Mouse (Mus musculus): Measurements from ENCODE around the gene Cyp46a1.

Gene Cyp46a1

DNA sequence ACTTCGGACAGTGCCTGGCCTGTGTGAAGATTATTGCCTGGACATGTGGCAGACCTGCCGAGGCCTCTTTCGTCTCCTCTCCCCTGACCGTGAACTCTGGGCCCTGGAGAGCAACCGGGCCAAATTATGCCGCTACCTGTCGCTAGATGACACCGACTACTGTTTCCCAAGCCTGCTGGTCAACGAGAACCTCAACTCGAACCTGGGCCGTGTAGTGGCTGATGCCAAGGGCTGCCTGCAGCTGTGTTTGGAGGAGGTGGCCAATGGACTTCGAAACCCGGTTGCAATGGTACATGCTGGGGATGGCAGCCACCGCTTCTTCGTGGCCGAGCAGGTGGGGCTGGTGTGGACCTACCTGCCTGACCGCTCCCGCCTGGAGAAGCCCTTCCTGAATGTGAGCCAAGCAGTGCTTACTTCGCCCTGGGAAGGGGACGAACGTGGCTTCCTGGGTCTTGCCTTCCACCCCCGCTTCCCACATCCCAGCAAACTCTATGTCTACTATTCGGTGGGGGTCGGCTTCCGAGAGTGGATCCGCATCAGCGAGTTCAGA, 22.4 kb upstream of the Cyp46a1 start:
- in situ Hi-C loops (cut with MseI, MboI): no loop called here

DNA sequence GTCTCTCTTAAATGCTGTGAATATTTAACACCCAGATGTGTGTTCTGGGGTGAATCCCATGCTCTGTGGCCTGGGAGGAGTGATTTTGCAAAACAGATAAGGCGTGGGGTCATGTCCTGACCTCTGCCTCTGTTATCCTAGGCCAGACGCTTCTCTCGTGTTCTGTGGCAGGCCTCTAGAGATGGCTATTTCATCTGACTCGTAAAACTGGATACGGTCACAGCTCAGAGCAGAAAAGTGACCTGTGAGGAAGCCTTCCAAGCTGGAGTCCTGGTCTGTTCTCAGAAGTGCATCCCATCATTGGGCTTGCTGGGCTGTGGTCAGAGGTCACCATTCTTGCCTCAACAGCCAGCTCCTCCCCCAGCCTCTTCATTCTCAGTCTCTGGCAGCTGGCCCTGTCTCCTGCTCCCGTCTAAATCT, 21.7 kb upstream of the Cyp46a1 start:
- in situ Hi-C loops (cut with MseI, MboI): no loop called here

DNA sequence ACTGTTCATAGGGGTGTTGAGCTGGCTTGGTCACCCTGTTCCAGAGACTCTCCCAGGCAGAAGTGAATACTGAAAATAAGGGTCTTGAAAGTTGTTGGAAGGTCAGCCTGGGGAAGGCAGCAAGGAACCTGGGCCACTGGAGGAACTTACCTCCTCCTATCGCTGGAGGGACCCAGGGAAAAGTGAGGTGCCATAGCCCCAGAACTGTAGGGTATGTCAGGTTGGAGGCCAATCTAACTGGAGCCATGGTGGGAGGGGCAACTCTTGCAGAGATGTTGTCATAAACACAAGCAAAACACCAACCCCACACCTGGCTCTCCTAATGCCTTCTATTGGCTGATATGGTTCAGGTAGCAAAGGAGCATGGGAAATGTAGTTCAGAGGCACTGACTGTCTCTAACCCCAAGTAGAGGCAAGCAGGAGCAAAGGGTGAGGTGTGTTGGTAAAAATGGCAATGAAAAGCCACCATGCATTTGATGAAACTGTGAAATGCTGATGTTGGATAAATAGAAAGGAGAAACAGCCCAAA, 20.9 kb upstream of the Cyp46a1 start:
- in situ Hi-C loops (cut with MseI, MboI): no loop called here

DNA sequence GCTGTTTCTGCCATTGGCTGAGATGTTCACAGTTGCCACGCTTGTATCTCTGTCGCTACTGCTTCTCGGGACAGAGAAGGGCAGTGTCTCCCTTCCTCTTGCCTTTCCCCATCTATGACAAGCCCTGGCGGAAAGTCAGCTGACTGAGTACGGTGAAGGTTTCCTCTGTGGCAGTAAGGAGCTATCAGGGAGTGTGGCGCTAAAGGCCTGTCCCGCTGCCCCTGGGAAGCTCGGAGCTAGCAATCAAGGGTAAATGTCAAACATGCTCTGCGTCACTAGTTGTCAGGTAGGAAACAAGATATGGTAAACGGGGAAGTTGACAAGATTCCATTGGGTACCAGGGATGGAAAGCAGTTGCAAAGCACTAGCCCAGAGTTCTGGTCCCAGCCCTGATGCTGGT, 18.4 kb upstream of the Cyp46a1 start:
- in situ Hi-C loops (cut with MseI, MboI): no loop called here

DNA sequence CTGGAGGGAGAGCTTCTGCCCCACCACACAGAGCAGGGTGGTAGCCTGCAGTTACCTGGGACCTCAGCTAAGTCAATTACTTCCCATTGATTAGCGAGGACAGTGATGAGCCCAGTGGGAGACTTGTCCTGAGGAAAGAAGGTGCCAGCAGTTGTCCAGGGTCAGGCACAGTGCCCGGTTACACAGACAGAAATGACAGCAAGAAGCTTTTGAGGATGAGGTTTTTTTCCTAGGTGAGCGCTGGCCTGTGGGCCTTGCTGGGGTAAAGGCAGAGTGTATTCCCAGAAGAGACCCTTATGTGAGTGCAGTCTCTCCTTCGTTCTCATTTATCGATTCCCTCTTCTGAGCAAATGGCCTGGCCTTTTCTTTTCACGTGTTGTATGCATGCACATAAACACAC, 17.5 kb upstream of the Cyp46a1 start:
- in situ Hi-C loops (cut with MseI, MboI): no loop called here

DNA sequence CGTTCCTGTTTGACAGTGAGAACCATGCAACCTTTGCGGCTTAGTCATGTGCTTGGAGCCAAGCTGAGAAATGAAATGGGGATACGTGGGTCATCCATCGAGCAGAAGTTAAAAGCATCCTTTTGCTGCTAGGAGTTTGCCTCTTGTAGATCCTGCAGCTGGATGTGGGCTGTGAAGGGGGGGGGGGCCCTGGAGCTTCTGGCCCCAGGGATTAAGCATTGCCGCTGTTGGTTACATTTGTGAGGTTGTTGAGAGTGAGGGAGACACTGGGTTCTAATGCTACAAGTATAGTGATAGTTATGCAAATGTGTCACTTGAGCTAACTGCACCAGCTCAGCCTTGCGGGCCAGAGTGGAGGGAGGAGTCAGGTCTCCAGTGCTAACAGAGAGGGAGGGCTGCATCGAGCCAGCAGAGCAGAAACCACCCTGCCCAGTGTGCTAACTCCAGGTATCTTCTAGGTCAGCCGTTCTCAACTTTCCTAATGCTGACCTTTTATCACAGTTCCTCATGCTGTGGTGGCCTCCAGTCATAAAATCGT, 16.9 kb upstream of the Cyp46a1 start:
- in situ Hi-C loops (cut with MseI, MboI): no loop called here

DNA sequence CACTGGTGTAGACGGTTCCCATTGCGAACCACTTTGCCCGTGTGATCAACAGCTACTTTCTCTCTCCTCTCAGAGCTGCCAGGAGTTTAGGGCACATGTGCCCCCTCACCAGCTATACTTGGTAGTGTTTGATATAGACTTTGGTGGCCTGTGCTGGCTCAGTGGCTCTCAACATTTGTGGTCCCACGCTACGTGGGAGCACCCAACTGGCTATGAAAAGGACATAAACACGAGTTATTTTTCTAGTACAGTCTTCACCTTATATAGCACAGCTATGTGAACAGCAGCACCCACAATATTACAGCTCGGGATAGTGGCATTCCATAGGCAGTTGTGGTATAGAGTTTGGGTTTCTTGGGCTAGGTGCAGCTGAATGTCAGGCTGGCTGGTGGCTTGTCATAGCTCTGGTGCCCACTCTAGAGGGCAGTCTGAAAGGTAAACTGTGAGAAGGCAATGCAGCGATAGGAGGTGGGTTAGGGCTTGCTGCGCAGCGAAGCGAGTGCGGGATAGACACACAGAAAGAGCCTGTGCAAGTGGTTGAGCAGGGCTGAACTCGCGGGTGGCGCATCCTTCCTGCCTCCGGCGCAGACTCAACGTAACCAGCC, 16.3 kb upstream of the Cyp46a1 start:
- in situ Hi-C loops (cut with MseI, MboI): no loop called here

DNA sequence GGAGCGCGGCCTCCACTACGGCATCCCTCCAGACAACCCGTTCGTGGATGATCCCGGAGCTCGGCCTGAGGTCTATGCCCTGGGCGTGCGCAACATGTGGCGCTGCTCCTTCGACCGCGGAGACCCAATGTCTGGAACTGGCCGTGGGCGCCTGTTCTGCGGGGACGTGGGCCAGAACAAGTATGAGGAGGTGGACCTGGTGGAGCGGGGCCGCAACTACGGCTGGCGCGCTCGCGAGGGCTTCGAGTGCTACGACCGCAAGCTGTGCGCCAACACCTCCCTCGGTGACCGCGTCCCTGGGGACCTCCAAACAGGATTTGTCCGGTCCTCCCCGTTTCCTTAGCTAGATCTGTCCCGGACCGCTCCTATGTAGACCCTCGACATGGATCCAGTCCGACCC, 15.7 kb upstream of the Cyp46a1 start:
- in situ Hi-C loops (cut with MseI, MboI): no loop called here

DNA sequence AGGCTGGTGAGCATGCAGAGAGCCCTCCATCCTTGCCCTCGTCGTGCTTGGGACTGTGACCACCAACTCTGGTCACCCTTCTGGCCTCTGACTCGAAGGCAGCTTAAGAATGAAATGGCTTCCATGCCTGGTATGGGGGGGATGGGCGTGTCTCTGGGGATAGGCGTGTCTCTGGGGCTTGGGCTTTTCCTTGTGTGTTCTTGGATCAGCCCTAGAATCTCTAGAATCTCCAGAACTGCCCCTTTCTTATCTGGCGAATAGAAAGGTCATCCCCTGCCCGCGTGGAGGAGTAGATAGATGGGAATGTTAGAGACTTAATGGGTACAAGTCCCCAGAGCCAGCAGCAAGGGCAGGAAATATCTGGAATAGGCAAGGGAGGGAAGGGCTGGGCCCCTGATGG, 14.1 kb upstream of the Cyp46a1 start:
- in situ Hi-C loops (cut with MseI, MboI): no loop called here

DNA sequence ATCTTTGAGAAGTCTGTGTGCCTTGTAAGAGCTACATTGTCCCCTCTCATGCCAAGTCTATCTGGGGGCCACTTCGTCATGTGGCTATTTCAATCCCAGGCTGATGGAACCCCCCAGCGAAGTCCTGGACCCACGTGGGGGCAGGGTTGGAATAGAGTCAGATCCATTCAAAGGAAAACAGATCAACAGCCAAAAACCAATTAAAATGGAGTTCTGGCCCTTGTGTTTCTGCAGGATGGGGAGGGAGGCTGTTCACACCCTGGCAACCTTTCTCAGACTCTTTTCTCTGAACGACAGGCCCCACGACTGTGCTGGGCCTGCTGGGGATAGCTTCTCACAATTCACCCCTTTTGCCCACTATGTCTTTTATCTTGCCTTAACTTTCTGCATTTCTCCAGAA, 7.8 kb upstream of the Cyp46a1 start:
- in situ Hi-C loops (cut with MseI, MboI): no loop called here

DNA sequence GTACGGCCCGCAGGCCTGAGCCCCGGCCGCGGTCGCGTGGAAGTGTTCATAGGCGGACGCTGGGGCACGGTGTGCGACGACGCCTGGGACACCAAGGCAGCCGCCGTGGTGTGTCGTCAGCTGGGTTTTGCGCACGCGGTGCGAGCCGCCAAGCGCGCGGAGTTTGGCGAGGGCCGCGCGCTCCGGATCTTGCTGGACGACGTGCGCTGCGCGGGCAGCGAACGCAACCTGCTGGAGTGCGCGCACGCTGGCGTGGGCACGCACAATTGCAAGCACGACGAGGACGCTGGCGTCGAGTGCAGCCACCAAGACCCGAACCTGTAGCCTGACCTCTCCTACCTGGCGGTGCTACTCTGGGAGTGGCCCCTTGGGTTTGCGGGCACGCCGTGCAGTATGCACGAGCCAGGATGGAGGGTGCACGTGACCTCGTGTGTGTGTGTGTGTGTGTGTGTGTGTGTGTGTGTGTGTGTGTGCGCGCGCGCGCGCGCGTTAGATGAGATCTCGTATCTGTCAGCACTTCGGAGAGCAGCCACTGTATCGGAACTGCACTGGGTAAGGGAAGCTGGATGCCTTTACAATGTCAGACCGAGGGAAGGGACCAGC, 6.2 kb upstream of the Cyp46a1 start:
- in situ Hi-C loops (cut with MseI, MboI): no loop called here

DNA sequence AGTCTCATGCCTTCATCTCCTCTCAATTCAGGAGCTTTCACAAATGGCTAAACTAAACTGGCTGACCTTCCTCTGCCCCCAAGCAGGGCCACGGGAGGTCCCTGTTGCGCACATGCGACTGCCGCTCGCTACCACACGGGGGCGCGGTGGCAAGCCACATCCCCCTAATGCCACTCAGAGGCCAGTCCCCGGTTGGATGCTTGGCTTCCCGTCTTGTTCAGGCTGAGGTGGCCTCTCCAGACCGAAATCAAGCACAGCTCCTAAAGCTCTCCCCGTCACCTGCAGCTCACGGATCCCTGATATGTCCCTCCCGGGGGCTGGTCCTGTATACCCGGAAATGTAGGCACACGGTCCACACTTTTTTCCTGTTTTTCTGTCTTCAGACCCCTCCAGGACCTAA, 1.1 kb upstream of the Cyp46a1 start:
- in situ Hi-C loops (cut with MseI, MboI): loop anchor here in 1 of 2 experiments (10.0 kb wide), 1 partner anchor 162 kb away; no protein-coding TSS in a partner anchor

DNA sequence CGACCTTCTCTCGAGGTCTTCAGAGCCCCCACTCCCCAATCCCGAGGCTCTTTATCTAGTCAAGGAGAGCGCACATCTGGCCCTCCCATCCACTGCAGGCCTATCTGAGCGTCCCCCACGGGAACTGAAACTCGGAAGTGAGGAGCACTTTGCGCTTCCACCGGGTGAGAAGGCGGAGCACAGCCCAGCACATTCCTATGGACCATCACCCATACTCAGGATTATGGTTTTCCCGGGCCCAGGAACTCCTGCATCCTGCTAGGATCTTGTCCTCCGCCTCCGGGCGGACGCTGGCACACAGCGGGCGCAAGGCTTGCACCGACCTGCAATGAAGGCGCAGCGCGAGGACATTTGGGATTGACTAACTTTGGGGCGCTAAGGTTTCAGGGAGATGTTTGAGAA, 699 bp upstream of the Cyp46a1 start:
- in situ Hi-C loops (cut with MseI, MboI): loop anchor here in 1 of 2 experiments (10.0 kb wide), 1 partner anchor 161 kb away; no protein-coding TSS in a partner anchor

DNA sequence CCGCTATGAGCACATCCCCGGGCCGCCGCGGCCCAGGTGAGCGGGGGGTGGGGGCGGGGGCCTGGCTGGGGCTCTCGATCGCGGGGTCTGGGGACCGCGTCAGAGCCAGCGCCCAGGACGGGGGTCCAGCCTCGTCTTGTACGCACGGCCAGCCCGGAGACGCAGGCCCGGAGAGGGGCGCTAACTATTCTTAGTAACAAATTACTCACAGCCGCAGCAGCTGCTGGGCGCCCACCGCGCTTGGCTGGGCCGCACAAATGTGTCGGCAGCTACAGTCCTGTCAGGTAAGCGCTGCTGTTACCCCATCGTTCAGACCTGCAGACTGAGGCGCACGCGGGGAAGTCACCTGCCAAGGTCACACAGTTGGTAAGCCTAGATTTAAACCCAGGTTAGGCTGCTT, 348 bp downstream of the Cyp46a1 start:
- in situ Hi-C loops (cut with MseI, MboI): loop anchor here in 1 of 2 experiments (10.0 kb wide), 1 partner anchor 160 kb away; no protein-coding TSS in a partner anchor

DNA sequence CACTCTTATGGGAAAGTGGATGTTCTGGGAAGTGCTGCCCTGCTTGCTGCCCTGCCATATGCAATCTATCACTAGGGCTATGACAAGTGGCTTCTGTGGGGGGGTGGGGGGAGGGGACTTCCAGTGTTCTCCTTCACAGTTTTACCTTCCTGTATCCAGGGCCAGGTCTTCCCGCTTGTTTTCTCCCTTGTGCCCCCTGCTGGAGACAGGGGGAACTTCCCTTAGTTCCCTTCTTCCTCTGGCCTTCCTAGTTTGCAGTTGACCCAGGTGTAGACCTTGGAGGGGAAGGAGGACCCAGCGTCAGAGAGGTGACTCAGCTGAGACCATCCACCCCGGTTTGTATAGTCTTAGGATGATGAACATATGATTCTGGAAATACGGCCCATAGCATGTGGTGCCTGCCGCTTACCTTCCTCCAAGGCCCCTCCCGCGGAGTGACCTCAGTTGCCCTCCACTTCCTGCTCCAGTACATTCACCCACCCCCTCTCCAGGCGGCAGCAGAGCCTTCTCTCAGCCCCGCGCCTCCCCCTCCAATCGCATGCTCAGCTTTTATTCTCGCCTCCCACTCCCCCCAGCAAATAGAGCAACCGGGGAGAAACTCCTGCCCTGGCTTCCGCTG, 4.5 kb downstream of the Cyp46a1 start:
- in situ Hi-C loops (cut with MseI, MboI): loop anchor here in 1 of 2 experiments (10.0 kb wide), 1 partner anchor 156 kb away; no protein-coding TSS in a partner anchor

DNA sequence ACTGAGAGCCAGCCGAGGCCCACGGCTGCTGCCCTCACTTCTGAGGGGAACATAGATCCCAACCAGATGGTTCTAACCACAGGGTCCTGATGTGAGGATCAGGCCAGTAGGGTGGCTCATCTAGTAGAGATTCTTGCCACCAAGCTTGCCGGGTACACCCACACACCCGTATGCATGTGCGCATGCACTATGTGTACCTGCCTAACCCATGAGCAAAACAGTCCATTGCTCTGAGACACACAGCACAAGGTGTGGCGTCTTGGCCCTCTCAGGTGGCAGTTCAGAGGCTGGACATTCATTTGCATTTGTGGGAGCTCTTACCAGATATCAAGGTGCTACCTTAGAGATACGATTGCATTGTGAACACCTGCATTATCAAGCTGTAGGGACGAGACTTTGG, 14.0 kb downstream of the Cyp46a1 start:
- in situ Hi-C loops (cut with MseI, MboI): no loop called here

DNA sequence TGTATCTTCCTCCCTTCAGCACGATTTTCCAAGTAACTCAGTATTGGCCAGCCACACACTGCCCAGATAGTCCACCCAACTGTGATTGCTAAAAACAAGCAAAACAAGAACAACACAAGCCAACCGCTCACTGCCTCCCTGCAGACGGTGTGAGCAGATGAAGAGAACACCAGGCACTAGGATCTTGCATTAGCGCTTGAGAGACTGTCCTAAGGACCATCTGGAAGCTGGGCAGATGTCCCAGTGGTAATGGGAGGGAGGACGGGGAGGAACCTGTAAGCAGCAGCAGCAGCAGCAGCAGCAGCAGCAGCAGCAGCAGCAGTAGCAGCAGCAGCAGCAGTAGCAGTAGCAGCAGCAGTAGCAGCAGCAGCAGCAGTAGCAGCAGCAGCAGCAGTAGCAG, 14.8 kb downstream of the Cyp46a1 start:
- in situ Hi-C loops (cut with MseI, MboI): no loop called here

DNA sequence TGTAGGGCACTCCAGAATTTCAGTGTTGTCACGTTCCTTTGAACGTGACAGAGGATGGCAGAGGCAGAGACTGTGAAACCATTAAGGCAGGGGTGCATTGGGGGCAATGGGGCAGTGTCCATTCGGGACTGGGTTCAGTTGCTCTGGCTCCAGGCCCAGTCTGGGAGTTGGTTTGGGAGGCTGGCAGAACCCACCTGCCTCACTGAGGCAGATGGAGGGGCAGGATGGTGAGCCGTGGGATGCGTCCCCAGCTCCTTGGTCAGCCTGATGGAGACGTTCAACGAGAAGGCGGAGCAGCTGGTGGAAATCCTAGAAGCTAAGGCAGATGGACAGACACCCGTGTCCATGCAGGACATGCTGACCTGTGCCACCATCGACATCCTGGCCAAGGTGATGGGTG, 16.8 kb downstream of the Cyp46a1 start:
- in situ Hi-C loops (cut with MseI, MboI): loop anchor here in 1 of 2 experiments (25.0 kb wide), 1 partner anchor 136 kb away; no protein-coding TSS in a partner anchor

DNA sequence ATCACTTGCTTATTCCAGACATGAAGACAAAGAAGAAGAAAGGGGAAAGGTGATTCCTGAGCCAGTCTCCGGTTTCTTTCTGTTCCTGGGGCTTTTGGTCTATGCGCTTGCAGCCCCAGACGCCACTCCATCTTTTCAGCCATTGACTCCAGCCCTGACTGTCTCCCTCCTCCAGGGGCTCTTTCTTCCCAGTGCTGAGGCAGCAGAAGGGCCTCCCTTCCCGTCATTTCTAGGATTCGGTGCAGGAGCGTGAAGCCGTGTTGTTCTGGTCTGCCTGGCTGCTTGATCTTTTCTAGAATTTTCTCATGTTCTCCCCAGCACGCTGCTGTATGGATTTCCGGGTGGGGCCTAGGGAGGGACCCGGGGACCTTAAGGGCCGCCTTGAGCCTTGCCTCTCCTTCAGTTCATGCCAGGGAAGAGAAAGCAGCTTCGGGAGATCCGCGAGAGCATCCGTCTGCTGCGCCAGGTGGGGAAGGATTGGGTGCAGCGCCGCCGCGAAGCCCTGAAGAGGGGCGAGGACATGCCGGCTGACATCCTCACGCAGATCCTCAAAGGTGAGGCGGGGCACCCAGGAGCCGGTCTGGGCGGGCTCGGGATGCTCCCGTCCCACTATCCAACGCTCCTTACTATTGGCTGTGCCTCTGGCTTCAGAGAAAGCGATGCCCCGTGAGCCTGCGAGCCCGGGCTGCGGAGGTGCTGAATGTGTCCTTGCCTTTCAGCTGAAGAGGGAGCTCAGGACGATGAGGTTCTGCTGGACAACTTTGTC, 18.4 kb downstream of the Cyp46a1 start:
- in situ Hi-C loops (cut with MseI, MboI): loop anchor here in 1 of 2 experiments (25.0 kb wide), 1 partner anchor 135 kb away; no protein-coding TSS in a partner anchor

DNA sequence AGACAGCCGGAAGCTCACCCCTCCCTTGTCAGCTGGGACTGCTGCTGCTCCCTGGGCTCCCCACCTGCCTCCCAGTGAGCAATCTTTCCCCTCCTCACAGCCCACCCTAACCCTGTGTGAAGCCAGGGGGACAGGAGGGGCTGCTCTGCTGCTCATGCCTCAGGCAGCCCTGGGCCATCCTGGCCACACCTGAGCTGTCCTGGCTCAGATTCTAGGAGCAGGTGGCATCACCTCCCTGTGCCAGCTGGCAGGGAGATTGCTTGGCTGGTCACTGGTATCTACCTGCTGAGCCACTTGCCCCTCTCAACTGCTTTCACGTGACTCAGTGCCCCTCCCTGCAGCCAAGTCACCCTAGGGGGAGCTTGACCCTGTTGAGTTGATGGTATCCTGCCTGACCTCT, 20.1 kb downstream of the Cyp46a1 start:
- in situ Hi-C loops (cut with MseI, MboI): loop anchor here in 1 of 2 experiments (25.0 kb wide), 1 partner anchor 133 kb away; no protein-coding TSS in a partner anchor

DNA sequence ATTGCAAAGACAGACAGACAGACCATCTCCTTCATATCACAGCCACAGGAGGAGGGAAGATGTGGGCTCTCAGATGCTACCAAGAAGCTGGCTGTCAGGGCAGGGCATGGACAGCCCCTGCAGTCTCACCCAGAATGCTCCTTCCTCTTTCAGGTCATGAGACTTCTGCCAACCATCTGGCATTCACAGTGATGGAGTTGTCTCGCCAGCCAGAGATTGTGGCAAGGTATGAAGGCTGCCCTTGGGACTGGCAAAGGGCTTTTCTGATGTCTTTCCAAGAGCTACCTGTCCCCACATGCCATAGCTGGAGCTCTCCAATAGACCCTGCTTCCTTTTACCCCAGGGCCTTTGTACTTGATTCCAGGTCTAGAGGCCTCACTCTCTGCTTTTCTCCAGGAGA, 21.1 kb downstream of the Cyp46a1 start:
- in situ Hi-C loops (cut with MseI, MboI): loop anchor here in 1 of 2 experiments (25.0 kb wide), 1 partner anchor 132 kb away; no protein-coding TSS in a partner anchor
